Mouse (Mus musculus) activated CD4-positive, CD25-positive, alpha-beta regulatory T cell, adult 4 months (primary cell): ENCODE measurements around the gene Coro2a. TPM values are rescaled to one million over a fixed set of nuclear protein-coding genes. Genes with fewer than 3 reads are reported as not detected.
"Not testable (repeated sequence)": the region's sequence is repeated elsewhere in the genome, so short reads cannot be mapped to it uniquely, and the experiment has no call there.

Experiments used
- ATAC-seq: one replicate; pipeline ENCODE4 v1.8.0; 2017
- polyA plus RNA-seq, 2 experiments: library from polyadenylated mRNA; unstranded; fragments of 100-300 nt; shearing (Covaris generic); gene quantifications; one replicate each; pipeline ENCODE4 v1.2.1; 2017

Gene Coro2a
- polyA plus RNA-seq, 2 experiments from 2014 or later, result 79.7 to 108 TPM

GRCm38 (mm10) chr4:46584084-46584483 is 17.9 kb downstream of the Coro2a start:
- ATAC-seq, result not testable (repeated sequence)

- ATAC-seq, result not testable (repeated sequence)
Measured at GRCm38 (mm10) chr4:46582024-46582423, 20.0 kb downstream of the Coro2a start.

- not testable (repeated sequence) for ATAC-seq
Measured at GRCm38 (mm10) chr4:46581577-46581976, 20.4 kb downstream of the Coro2a start.

DNA sequence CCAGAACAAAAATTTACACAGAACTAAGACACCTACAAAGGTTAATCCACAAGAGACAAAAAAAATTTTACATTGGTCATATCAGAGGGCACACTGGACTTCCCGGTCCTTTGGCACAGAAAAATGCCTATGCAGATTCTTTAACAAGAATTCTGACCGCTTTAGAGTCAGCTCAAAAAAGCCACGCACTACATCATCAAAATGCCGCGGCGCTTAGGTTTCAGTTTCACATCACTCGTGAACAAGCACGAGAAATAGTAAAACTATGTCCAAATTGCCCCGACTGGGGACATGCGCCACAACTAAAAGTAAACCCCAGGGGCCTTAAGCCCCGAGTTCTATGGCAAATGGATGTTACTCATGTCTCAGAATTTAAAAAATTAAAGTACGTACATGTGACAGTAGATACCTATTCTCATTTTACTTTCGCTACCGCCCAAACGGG is 21.2 kb downstream of the Coro2a start:
- peak; percentile 16 for ATAC-seq

- ATAC-seq, result not testable (repeated sequence)
Measured at GRCm38 (mm10) chr4:46578796-46579346, 23.1 kb downstream of the Coro2a start.

- ATAC-seq, result no peak
Measured at GRCm38 (mm10) chr4:46578228-46578627, 23.8 kb downstream of the Coro2a start.

DNA sequence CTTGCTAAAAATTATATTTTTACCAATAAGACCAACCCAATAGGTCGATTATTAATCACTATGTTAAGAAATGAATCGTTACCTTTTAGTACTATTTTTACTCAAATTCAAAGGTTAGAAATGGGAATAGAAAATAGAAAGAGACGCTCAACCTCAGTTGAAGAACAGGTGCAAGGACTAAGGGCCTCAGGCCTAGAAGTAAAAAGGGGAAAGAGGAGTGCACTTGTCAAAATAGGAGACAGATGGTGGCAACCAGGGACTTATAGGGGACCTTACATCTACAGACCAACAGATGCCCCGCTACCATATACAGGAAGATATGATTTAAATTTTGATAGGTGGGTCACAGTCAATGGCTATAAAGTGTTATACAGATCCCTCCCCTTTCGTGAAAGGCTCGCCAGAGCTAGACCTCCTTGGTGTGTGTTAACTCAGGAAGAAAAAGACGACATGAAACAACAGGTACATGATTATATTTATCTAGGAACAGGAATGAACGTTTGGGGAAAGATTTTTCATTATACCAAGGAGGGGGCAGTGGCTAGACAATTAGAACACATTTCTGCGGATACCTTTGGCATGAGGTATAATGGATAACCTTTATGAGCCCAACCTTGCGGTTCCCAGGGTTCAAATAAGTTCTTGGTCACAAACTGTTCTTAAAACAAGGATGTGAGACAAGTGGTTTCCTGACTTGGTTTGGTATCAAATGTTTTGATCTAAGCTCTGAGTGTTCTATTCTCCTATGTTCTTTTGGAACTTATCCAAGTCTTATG is 26.3 kb downstream of the Coro2a start:
- not testable (repeated sequence) for ATAC-seq

GRCm38 (mm10) chr4:46574841-46575240 is 27.2 kb downstream of the Coro2a start:
- ATAC-seq, result no peak

GRCm38 (mm10) chr4:46574024-46574753 is 27.8 kb downstream of the Coro2a start:
- no peak for ATAC-seq

DNA sequence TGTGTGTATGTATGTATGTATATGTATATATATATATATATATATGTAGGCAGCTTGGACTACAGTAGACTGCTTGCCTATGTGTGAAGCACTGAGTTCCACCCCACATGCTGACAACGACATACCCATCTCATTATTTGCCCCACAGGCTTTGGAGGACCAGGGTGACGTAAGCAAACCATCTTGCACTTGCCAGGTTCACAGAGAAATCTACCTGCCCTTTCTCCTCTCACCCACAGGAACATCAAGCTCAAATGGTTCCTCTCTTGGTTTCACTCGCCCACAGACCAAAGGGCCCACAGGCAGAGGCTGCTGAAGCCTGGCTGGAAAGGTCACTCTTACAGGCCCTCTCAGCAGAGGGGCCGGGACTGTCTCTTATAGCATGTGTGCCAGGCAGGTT is 29.4 kb downstream of the Coro2a start:
- ATAC-seq, result no peak

DNA sequence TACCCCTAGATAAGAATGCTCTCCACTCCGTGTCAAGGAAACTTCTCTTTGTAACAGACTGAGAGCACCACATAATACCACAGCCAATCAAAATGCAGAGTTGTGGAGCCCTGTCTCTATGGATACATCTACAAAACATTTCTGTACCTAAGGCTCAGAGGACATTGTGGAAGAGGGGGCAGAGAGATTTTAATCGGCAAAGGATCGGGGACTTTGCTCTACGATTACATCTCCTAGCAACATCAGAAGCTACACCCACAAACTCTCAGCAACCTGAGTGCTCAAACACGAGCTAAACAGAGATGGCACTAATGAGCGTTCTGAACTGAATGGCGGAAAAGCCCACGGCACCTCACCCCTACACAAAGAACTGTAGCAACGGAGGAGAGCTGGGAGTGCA is 30.3 kb downstream of the Coro2a start:
- peak; percentile 38 for ATAC-seq

GRCm38 (mm10) chr4:46569671-46570070 is 32.3 kb downstream of the Coro2a start:
- no peak for ATAC-seq

DNA sequence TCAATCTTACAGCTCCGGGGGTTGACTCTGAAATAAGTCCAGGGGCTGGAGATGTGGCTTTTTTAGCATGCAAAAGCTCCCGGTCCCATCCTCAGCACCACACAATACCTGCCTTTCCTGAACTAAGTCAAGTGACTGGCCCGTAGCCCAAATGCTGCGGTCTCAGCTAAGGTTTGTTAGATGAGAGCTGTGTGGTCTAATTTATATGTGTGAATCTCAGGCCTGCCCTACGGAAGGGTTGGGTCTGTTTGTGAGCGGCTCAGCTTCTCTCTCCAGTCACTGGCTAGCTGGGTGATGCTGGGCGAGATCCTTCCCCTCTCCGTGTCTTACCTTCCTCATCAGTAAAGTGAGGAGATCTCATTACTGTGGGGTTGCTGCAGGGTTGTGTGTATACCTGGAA is 33.8 kb downstream of the Coro2a start:
- ATAC-seq, result no peak

GRCm38 (mm10) chr4:46566931-46567671 is 34.9 kb downstream of the Coro2a start:
- ATAC-seq, result peak; percentile 41

DNA sequence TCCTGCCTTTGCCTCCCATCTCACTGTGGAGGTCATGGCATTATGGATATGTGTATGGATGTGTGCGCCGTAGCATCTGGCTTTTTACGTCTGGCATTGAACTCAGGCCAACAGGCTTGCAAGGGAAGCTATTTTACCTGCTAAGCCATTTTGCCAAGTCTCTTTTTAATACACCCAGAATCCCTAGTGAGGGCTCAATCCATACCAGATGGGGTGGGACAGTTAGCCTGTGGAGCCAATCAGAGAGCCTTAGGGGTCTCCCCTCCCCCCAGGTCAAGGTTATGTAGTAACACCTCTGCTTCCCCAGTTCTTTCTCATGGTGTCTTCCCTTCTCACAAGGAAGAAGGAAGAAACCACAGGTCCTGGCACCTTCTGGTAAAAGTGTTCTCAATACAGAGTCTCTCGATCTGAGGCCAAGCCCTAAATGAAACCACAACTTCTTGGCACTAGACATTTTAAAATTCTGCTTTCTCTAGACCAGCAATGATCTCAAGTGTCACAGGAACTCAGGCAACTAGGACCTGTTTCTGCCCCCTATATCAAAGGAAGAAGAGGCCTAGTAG is 36.5 kb downstream of the Coro2a start:
- no peak for ATAC-seq

DNA sequence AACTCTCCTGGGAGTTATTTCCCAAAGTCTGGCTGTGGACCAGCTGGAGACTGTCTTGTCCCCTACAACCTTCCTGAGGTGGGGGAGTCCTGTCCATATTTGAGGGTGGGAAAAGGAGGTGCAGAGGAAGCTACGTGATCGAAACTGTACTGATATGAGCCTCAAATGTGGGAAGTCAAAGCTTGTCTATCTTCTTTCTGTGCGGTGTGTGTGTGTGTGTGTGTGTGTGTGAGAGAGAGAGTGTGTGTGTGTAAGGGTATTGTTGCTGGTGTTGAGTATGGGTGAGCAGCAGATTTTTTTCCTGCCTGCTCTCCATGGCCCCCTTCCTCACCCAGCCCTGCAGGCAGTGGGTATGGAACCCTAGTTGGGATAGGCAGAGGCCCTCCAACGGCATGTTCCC is 37.8 kb downstream of the Coro2a start:
- ATAC-seq, result no peak

- ATAC-seq, result no peak
Measured at GRCm38 (mm10) chr4:46563847-46564246, 38.2 kb downstream of the Coro2a start.

- no peak for ATAC-seq
Measured at GRCm38 (mm10) chr4:46562841-46563240, 39.2 kb downstream of the Coro2a start.

DNA sequence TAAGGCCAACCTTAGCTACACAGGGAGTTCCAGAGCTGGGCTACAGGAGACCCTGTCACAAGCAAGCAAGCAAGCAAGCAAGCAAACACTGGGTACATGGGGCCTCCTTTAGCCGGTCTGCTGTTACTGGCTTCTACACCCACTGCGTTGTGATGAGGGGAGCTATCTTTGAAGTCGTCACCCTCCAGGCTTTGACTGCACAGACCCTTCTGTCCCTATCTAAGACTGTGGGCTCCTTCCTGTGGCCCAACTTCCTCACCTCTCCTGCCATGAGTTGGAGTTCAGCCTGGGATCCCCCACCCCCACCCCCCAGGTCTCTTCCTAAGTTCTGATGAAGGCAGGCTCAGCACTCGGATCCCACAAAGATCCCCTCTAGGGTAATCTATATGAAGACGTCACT is 40.0 kb downstream of the Coro2a start:
- ATAC-seq, result no peak

GRCm38 (mm10) chr4:46560069-46560705 is 41.8 kb downstream of the Coro2a start:
- peak; percentile 43 for ATAC-seq

- ATAC-seq, result no peak
Measured at GRCm38 (mm10) chr4:46558672-46559667, 43.0 kb downstream of the Coro2a start.
